13 mouse cellular contexts compared by ENCODE assay signal in the genomic region with DNA sequence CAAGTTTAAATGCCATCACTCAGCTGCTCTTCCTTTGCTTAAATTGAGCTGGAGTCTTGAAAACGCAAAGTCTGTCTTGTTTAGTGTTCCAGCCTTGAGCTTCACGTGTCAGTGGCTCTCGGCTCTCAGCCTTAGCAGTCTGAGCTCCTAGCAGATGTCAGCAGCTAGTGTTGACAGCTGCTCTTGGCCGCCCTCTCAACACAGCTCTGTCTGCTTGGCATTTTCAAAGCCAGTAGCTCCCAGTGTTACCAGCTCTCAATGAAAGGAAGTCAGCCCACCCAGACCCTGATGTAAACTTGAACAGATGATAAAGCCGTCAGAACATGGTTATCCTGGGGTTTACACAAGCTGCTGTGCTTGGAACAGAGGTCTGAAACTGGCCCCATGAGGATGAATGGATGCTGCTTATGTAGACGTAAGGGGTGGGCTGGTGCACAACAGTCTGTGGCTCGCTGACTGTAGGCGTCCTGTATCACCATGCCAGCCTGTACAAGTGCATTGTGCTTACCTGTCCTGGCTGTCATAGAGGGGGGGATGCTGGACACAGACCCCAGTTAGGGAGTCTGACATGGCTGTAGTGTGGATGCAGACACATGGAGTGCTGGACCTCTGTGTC. TPM values are rescaled to one million over a fixed set of nuclear protein-coding genes. Genes with fewer than 3 reads are reported as not detected.
DNase-seq lines count a peak whose midpoint lies in the region; ATAC-seq and TF ChIP-seq lines count a peak whose summit lies in the region.
"Had no signal": no experiment of that assay in that cellular context is flagged by ENCODE, and none has a peak within 500 bp of the region (broad histone marks: within the 10 kb centered on the region; RNA-seq: fewer than 3 reads in every experiment).

No protein-coding gene starts in this region.

- H3K4me3 ChIP-seq in forebrain, embryonic 13.5 days: no peak overlapping the region
- no peak overlapping the region for H3K4me3 ChIP-seq in forebrain, embryonic 10.5 days
- no peak overlapping the region for H3K4me3 ChIP-seq in forebrain, postnatal 0 days (ENCODE audit: low read depth, low read length)
- no peak overlapping the region for H3K4me3 ChIP-seq in intestine, postnatal 0 days (ENCODE audit: low read depth, low read length)

- TF ChIP-seq CTCF in forebrain, postnatal 0 days (IDR thresholded peaks at IDR 0.05; ENCODE audit: low read depth): no peak
- no peak for TF ChIP-seq CTCF in intestine, postnatal 0 days (IDR thresholded peaks at IDR 0.05; ENCODE audit: low read depth)

- intact Hi-C loops in heart, postnatal 36 days (cut with DNase I): no loop called here

- no peaks in the 10 kb centered on the region for H3K27me3 ChIP-seq in forebrain, embryonic 13.5 days
- no peaks in the 10 kb centered on the region for H3K27me3 ChIP-seq in forebrain, embryonic 10.5 days (ENCODE audit: poor library complexity, severe bottlenecking)
- H3K27me3 ChIP-seq in forebrain, postnatal 0 days (ENCODE audit: insufficient read depth, low read length): no peaks in the 10 kb centered on the region
- no peaks in the 10 kb centered on the region for H3K27me3 ChIP-seq in intestine, postnatal 0 days (replicated peaks; ENCODE audit: control insufficient read depth, insufficient read depth, low read length)

- no peak overlapping the region for H3K4me2 ChIP-seq in forebrain, embryonic 13.5 days
- no peak overlapping the region for H3K4me2 ChIP-seq in forebrain, postnatal 0 days (ENCODE audit: low read depth)
- no peak overlapping the region for H3K4me2 ChIP-seq in intestine, postnatal 0 days (replicated peaks; ENCODE audit: low read depth)

- no peaks in the 10 kb centered on the region for H3K4me1 ChIP-seq in forebrain, embryonic 13.5 days
- no peaks in the 10 kb centered on the region for H3K4me1 ChIP-seq in forebrain, embryonic 10.5 days
- 0 out of 2 replicates have a peak, but pooled peaks cover 4% of the 10 kb centered on the region for H3K4me1 ChIP-seq in forebrain, postnatal 0 days (ENCODE audit: insufficient read depth)
- no peaks in the 10 kb centered on the region for H3K4me1 ChIP-seq in intestine, postnatal 0 days (replicated peaks; ENCODE audit: control insufficient read depth, insufficient read depth, low read length)

- DNase-seq in forebrain, embryonic 10.5 days (ENCODE audit: extremely low spot score, low spot score): no peak
- peak; percentile 60 for DNase-seq in forebrain, postnatal 0 days
- DNase-seq in heart, postnatal 36 days: peak; percentile 28 to 38
- peak; percentile 55 for DNase-seq in lung, postnatal 10 days

- WGBS in forebrain, embryonic 13.5 days: 75% methylated on average over 8 of the region's 8 CpGs
- 91% methylated on average over 8 of the region's 8 CpGs for WGBS in forebrain, embryonic 10.5 days
- WGBS in forebrain, postnatal 0 days: 51% methylated on average over 8 of the region's 8 CpGs
- WGBS in intestine, postnatal 0 days: 65% methylated on average over 8 of the region's 8 CpGs

- H3K9ac ChIP-seq in forebrain, embryonic 13.5 days: no peak overlapping the region
- H3K9ac ChIP-seq in forebrain, postnatal 0 days: no peak overlapping the region
- H3K9ac ChIP-seq in intestine, postnatal 0 days (ENCODE audit: low read depth, low read length): no peak overlapping the region

- no peaks in the 10 kb centered on the region for H3K36me3 ChIP-seq in forebrain, embryonic 13.5 days (ENCODE audit: poor library complexity, severe bottlenecking)
- H3K36me3 ChIP-seq in forebrain, embryonic 10.5 days (replicated peaks): peaks cover 3% of the 10 kb centered on the region
- H3K36me3 ChIP-seq in forebrain, postnatal 0 days (ENCODE audit: insufficient read depth): no peaks in the 10 kb centered on the region; the same call in 1 of the 2 replicates
- H3K36me3 ChIP-seq in intestine, postnatal 0 days (ENCODE audit: control insufficient read depth, insufficient read depth): no peaks in the 10 kb centered on the region

- H3K9me3 ChIP-seq in forebrain, embryonic 13.5 days (replicated peaks): no peaks in the 10 kb centered on the region
- no peaks in the 10 kb centered on the region for H3K9me3 ChIP-seq in forebrain, embryonic 10.5 days
- no peaks in the 10 kb centered on the region for H3K9me3 ChIP-seq in forebrain, postnatal 0 days (ENCODE audit: low read length)
- no peaks in the 10 kb centered on the region for H3K9me3 ChIP-seq in intestine, postnatal 0 days (ENCODE audit: control insufficient read depth)

- no peak overlapping the region for H3K27ac ChIP-seq in forebrain, embryonic 13.5 days
- no peak overlapping the region for H3K27ac ChIP-seq in forebrain, embryonic 10.5 days
- no peak overlapping the region for H3K27ac ChIP-seq in forebrain, postnatal 0 days (ENCODE audit: low read depth, low read length)
- no peak overlapping the region for H3K27ac ChIP-seq in intestine, postnatal 0 days (ENCODE audit: low read depth, low read length)
- H3K27ac ChIP-seq: macrophage had no signal

- peak; percentile 53; the same call in 1 of the 2 replicates for ATAC-seq in forebrain, embryonic 13.5 days
- ATAC-seq in forebrain, postnatal 0 days: peak; percentile 84
- ATAC-seq in granulocyte monocyte progenitor cell, adult 5-6 weeks (replicated peaks; ENCODE audit: poor library complexity, severe bottlenecking): no peak
- ATAC-seq in intestine, postnatal 0 days: no peak
- ATAC-seq in CD4-positive, CD25-positive, alpha-beta regulatory T cell, adult 4 months: no peak

RNA-seq across cellular contexts. Expression of gene Wasf3, which starts 40.0 kb away (rescaled TPM):
- 7.3 and 8.9 TPM in 2 replicates for polyA plus RNA-seq in forebrain, embryonic 13.5 days (2015; fragmentation: Nextera tagmentation; extraction: Ambion mirVana)
- 7.2 and 7.3 TPM in 2 replicates for polyA plus RNA-seq in forebrain, embryonic 10.5 days (2016; fragmentation: Nextera tagmentation; extraction: Ambion mirVana)
- total RNA-seq in forebrain, postnatal 0 days (2014; rRNA removed): 26.8 and 33.0 TPM in 2 replicates
- polyA plus RNA-seq in forebrain, postnatal 0 days (2015; fragmentation: Nextera tagmentation; extraction: Ambion mirVana): 11.7 and 14.3 TPM in 2 replicates
- total RNA-seq in heart, postnatal 36 days (2021): under 1 TPM; 0.54 to 0.58 TPM
- not detected in 2 replicates for total RNA-seq in granulocyte monocyte progenitor cell, adult 5-6 weeks (2014; fragmentation: Nextera tagmentation)
- not detected in 2 replicates for total RNA-seq in granulocyte monocyte progenitor cell, adult 5-6 weeks (2017)
- 0.81 and 0.85 TPM in 2 replicates for polyA plus RNA-seq in intestine, postnatal 0 days (2015; fragmentation: Nextera tagmentation; extraction: Ambion mirVana)
- polyA plus RNA-seq in CD4-positive, CD25-positive, alpha-beta regulatory T cell, adult 4 months (2017; shearing (Covaris generic)): not detected
- total RNA-seq: common myeloid progenitor, adult 5-6 weeks had no signal
- polyA plus RNA-seq: C2C12, macrophage had no signal

RNA-seq across cellular contexts. Expression of gene Gm6408, which starts 56.9 kb away (rescaled TPM):
- not detected in 2 replicates for polyA plus RNA-seq in forebrain, embryonic 13.5 days (2015; fragmentation: Nextera tagmentation; extraction: Ambion mirVana)
- not detected in 2 replicates for polyA plus RNA-seq in forebrain, embryonic 10.5 days (2016; fragmentation: Nextera tagmentation; extraction: Ambion mirVana)
- total RNA-seq in forebrain, postnatal 0 days (2014; rRNA removed): not detected in 2 replicates
- not detected in 2 replicates for polyA plus RNA-seq in forebrain, postnatal 0 days (2015; fragmentation: Nextera tagmentation; extraction: Ambion mirVana)
- total RNA-seq in heart, postnatal 36 days (2021): not detected
- total RNA-seq in granulocyte monocyte progenitor cell, adult 5-6 weeks (2014; fragmentation: Nextera tagmentation): not detected in 2 replicates
- not detected in 2 replicates for total RNA-seq in granulocyte monocyte progenitor cell, adult 5-6 weeks (2017)
- polyA plus RNA-seq in intestine, postnatal 0 days (2015; fragmentation: Nextera tagmentation; extraction: Ambion mirVana): not detected in 2 replicates
- not detected for polyA plus RNA-seq in CD4-positive, CD25-positive, alpha-beta regulatory T cell, adult 4 months (2017; shearing (Covaris generic))
- total RNA-seq: common myeloid progenitor, adult 5-6 weeks had no signal
- polyA plus RNA-seq: C2C12; intestine, embryonic 14.5 days; macrophage; spleen, adult 2 months had no signal

Comparison
In these comparisons a context has a peak if more than half of its experiments do, and no peak if none do; other contexts are left out.
1. ATAC-seq: peak in forebrain, embryonic 13.5 days (single experiment) and forebrain, postnatal 0 days (single experiment); none in granulocyte monocyte progenitor cell, adult 5-6 weeks (single experiment), intestine, postnatal 0 days (single experiment) and CD4-positive, CD25-positive, alpha-beta regulatory T cell, adult 4 months (single experiment).